Mouse (Mus musculus): ENCODE data around the gene Adamts10.

Gene Adamts10

GRCm38 (mm10) chr17:33555223-33555855, 31.3 kb downstream of the Adamts10 start, which contains the start of gene Myo1f:
Gene Myo1f (plus strand): TSS chr17:33555707.
- no peak for DNase-seq

- DNase-seq: no peak
Measured at GRCm38 (mm10) chr17:33557922-33558321, 33.9 kb downstream of the Adamts10 start.

GRCm38 (mm10) chr17:33563527-33564076, 39.6 kb downstream of the Adamts10 start:
- no peak for DNase-seq

DNA sequence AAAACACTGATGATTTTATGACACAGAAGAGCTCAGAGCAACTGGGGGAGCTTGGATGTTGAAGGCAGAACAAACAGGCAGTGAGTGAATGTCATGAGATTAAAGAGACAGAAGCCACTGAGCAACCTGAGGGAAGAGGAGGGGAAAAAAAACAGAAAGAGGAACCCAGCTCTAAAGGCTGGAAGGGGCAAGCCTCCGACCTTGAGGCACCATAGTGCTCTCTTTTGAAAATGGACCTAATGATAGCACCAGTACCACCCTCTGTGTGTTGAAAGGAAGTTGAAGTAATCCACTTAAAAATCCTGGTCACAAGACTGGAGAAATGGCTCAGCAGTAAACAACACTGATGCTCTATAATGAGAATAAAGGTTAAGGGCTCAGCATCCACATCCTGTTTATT, 40.6 kb downstream of the Adamts10 start:
- DNase-seq: no peak

GRCm38 (mm10) chr17:33566182-33566581, 42.2 kb downstream of the Adamts10 start:
- no peak for DNase-seq

- DNase-seq: no peak
Measured at GRCm38 (mm10) chr17:33584061-33584460, 60.1 kb downstream of the Adamts10 start.

DNA sequence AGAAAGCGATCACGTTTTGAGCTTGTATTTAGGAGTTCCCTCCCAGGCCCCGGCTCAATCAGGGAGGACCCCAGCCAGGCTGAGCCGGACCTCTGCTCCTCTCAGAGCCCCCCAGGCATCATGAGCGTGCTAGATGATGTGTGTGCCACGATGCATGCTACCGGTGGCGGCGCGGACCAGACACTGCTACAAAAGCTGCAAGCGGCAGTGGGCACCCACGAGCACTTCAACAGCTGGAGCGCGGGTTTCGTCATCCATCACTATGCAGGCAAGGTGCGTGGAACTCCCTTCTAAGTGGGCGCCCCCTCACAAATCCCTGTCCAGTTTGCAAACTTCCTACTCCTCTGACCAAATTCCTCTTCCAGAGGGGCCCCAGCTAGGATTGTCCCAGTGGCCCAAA, 62.0 kb downstream of the Adamts10 start:
- no peak for DNase-seq

DNA sequence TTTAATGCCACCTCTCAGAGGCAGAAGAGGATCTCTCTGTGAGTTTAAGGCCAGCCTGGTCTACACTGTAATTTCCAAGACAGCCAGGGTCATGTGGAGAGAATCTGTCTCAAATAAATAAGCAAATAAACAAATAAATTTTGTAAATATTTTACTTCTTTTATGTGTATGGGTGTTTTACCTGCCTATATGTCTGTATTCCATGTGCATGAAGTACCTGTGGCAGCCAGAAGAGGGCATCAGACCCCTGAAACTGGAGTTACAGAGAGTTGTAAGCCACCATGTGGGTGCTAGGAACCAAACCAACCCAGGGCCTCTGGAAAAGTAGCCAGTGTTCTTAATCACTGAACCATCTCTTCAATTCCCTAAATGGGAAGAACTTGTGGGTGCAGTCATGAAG, 73.3 kb downstream of the Adamts10 start:
- no peak for DNase-seq

DNA sequence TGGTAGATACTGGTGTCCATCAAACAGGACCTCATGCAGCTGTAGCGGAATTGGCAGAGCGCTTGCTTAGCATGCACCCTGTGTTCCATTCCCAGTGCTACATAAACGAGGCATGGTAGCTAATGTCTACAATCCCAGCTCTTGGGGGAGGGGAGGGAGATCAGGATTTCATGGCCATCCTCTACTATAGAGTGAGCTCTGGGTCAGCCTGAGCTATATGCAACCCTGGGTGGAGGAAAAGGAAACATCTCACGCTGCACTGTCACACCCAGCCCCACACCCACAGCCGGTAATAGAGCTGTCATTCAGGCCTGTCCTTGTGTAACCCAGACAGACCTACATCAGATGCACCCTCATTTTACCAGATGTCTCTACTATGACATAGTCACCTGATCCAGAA, 74.5 kb downstream of the Adamts10 start:
- no peak for DNase-seq

DNA sequence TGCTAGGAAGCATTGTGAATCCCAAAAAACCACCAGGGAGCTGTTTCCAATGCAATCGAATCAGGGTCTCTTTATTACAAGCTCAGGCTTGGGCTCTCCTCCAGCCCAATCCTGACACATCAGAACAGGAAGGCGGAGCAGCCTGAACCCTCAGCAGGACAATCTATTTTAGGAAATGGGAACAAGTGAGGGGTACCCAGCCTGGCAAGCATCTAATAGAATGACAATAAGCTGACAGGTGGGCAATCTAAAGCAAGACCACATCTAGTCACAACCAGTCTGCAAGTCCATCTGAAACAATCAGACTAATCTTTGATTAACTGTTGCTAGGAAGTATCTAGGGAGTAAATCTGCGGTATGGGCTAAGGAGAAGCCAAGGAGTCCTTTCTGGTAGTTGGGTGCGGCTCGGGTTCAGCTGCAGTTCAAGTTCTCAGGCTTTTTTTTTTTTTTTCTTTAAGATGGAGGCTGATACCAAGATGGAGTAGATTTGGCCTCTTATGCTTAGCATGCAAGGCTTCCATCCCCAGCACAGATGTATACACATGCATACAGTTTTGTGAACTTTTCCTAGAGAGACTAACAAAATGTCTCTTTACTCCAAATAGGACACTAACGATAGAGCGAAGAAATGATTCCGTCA, 76.0 kb downstream of the Adamts10 start:
- DNase-seq: no peak

- DNase-seq: no peak
Measured at GRCm38 (mm10) chr17:33600831-33601230, 76.8 kb downstream of the Adamts10 start.

DNA sequence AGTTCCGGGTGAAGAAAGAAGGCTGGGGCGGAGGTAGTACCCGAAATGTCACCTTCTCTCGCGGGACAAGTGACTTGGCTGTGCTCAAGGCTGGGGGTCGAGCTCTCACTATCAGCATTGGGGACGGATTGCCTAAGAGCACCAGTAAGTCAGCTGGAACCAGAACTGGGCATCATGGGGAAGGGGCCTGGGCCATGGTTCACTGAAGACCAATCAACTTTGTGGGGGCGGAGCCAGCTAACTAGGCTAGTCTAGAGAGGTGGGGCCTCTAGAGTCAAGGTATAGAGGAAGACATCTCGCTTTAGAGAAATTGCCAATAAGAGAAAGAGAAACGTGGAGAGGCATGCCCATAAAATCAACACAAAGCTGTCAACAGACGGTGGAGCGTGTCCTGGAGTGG, 77.9 kb downstream of the Adamts10 start:
- no peak for DNase-seq
